Mouse (Mus musculus) heart, adult 2 months (tissue): ENCODE results near the gene Pappa.

Experiments
- CTCF ChIP-seq: fragments of 200-600 bp; IDR thresholded peaks from 2 replicates; pipeline ENCODE4 v1.8.1; 2022; ENCODE audit warnings: antibody characterized with exemption, mild to moderate bottlenecking, moderate library complexity
- EP300 ChIP-seq: fragments of 200-500 bp; IDR thresholded peaks from 2 replicates; pipeline ENCODE4 v1.6.1; 2011; ENCODE audit warnings: low read depth, low read length, control low read depth; ENCODE audit not compliant: insufficient read depth

GRCm38 (mm10) chr4:65298212-65299181 is 174.5 kb downstream of the Pappa start:
- TF ChIP-seq EP300 (no peak), CTCF (no peak)
